Mouse (Mus musculus) liver, postnatal 0 days (tissue): ENCODE results near the gene Cmpk2.

ENCODE experiments used
- CTCF ChIP-seq: sonication (generic); IDR thresholded peaks from 2 replicates; pipeline ENCODE4 v1.5.1; 2016; ENCODE audit warnings: antibody characterized with exemption, low read depth
- EP300 ChIP-seq: IDR thresholded peaks from 2 replicates; pipeline ENCODE4 v1.6.1; 2016; ENCODE audit warnings: antibody characterized with exemption, low read depth, mild to moderate bottlenecking

- TF ChIP-seq CTCF (no peak), EP300 (no peak)
Measured at GRCm38 (mm10) chr12:26452951-26453350, 16.1 kb upstream of the Cmpk2 start.
